Mouse (Mus musculus): Measurements from ENCODE around the gene Klre1. TPM values are rescaled to one million over a fixed set of nuclear protein-coding genes. Genes with fewer than 3 reads are reported as not detected.

The Klre1 gene
- polyA plus RNA-seq, 1 experiment from 2014 or later, result not detected

- Histone ChIP-seq H3K9ac (ENCODE audit: low read length) (no peak overlapping the region), H3K9me3 (replicated peaks; ENCODE audit: control insufficient read depth, low read length) (no peaks in the 10 kb centered on the region), H3K4me1 (ENCODE audit: control insufficient read depth, insufficient read depth, low read length) (no peaks in the 10 kb centered on the region), H3K4me2 (ENCODE audit: low read length) (no peak overlapping the region), H3K4me3 (ENCODE audit: low read depth, low read length) (no peak overlapping the region), H3K36me3 (ENCODE audit: control insufficient read depth, insufficient read depth, low read length) (no peaks in the 10 kb centered on the region), H3K27ac (ENCODE audit: low read depth, low read length) (no peak overlapping the region), H3K27me3 (replicated peaks; ENCODE audit: control insufficient read depth, insufficient read depth, low read length) (no peaks in the 10 kb centered on the region)
- DNase-seq (ENCODE audit: low spot score), result no peak
- WGBS, result 58% methylated on average over 4 of the region's 4 CpGs
- ATAC-seq, result peak; percentile 21
Measured at GRCm38 (mm10) chr6:129559641-129560027, 18.1 kb upstream of the Klre1 start.

GRCm38 (mm10) chr6:129565257-129565656 lies 12.4 kb upstream of the Klre1 start:
- DNase-seq (ENCODE audit: low spot score) (no peak), ATAC-seq (no peak)
- 76% methylated on average over 2 of the region's 2 CpGs for WGBS
- Histone ChIP-seq H3K36me3 (ENCODE audit: control insufficient read depth, insufficient read depth, low read length) (no peaks in the 10 kb centered on the region), H3K4me1 (ENCODE audit: control insufficient read depth, insufficient read depth, low read length) (no peaks in the 10 kb centered on the region), H3K27ac (ENCODE audit: low read depth, low read length) (no peak overlapping the region), H3K27me3 (replicated peaks; ENCODE audit: control insufficient read depth, insufficient read depth, low read length) (no peaks in the 10 kb centered on the region), H3K4me2 (ENCODE audit: low read length) (no peak overlapping the region), H3K9ac (ENCODE audit: low read length) (no peak overlapping the region), H3K4me3 (ENCODE audit: low read depth, low read length) (no peak overlapping the region), H3K9me3 (replicated peaks; ENCODE audit: control insufficient read depth, low read length) (no peaks in the 10 kb centered on the region)

- H3K27ac ChIP-seq (ENCODE audit: low read depth, low read length), result no peak overlapping the region
- no peak overlapping the region for H3K4me2 ChIP-seq (ENCODE audit: low read length)
- no peaks in the 10 kb centered on the region for H3K4me1 ChIP-seq (ENCODE audit: control insufficient read depth, insufficient read depth, low read length)
- ATAC-seq (no peak), DNase-seq (ENCODE audit: low spot score) (no peak)
- no peaks in the 10 kb centered on the region for H3K9me3 ChIP-seq (replicated peaks; ENCODE audit: control insufficient read depth, low read length)
- H3K4me3 ChIP-seq (ENCODE audit: low read depth, low read length), result no peak overlapping the region
- no peaks in the 10 kb centered on the region for H3K36me3 ChIP-seq (ENCODE audit: control insufficient read depth, insufficient read depth, low read length)
- 41% methylated on average over 2 of the region's 2 CpGs for WGBS
- H3K27me3 ChIP-seq (replicated peaks; ENCODE audit: control insufficient read depth, insufficient read depth, low read length), result no peaks in the 10 kb centered on the region
- no peak overlapping the region for H3K9ac ChIP-seq (ENCODE audit: low read length)
Measured at GRCm38 (mm10) chr6:129575315-129575714, 2.4 kb upstream of the Klre1 start.

GRCm38 (mm10) chr6:129581274-129581673 lies 3.6 kb downstream of the Klre1 start:
- ATAC-seq, result no peak
- Histone ChIP-seq H3K36me3 (ENCODE audit: control insufficient read depth, insufficient read depth, low read length) (no peaks in the 10 kb centered on the region), H3K27ac (ENCODE audit: low read depth, low read length) (no peak overlapping the region), H3K9ac (ENCODE audit: low read length) (no peak overlapping the region), H3K27me3 (replicated peaks; ENCODE audit: control insufficient read depth, insufficient read depth, low read length) (no peaks in the 10 kb centered on the region), H3K4me2 (ENCODE audit: low read length) (no peak overlapping the region), H3K9me3 (replicated peaks; ENCODE audit: control insufficient read depth, low read length) (no peaks in the 10 kb centered on the region), H3K4me1 (ENCODE audit: control insufficient read depth, insufficient read depth, low read length) (no peaks in the 10 kb centered on the region), H3K4me3 (ENCODE audit: low read depth, low read length) (no peak overlapping the region)
- 57% methylated on average over 4 of the region's 4 CpGs for WGBS
- no peak for DNase-seq (ENCODE audit: low spot score)

GRCm38 (mm10) chr6:129581896-129582295 lies 4.2 kb downstream of the Klre1 start:
- WGBS, result 91% methylated on average over 4 of the region's 4 CpGs
- no peak overlapping the region for H3K9ac ChIP-seq (ENCODE audit: low read length)
- DNase-seq (ENCODE audit: low spot score) (no peak), ATAC-seq (no peak)
- H3K27ac ChIP-seq (ENCODE audit: low read depth, low read length), result no peak overlapping the region
- H3K4me1 ChIP-seq (ENCODE audit: control insufficient read depth, insufficient read depth, low read length), result no peaks in the 10 kb centered on the region
- H3K4me2 ChIP-seq (ENCODE audit: low read length), result no peak overlapping the region
- H3K36me3 ChIP-seq (ENCODE audit: control insufficient read depth, insufficient read depth, low read length), result no peaks in the 10 kb centered on the region
- no peaks in the 10 kb centered on the region for H3K27me3 ChIP-seq (replicated peaks; ENCODE audit: control insufficient read depth, insufficient read depth, low read length)
- H3K9me3 ChIP-seq (replicated peaks; ENCODE audit: control insufficient read depth, low read length), result no peaks in the 10 kb centered on the region
- no peak overlapping the region for H3K4me3 ChIP-seq (ENCODE audit: low read depth, low read length)

GRCm38 (mm10) chr6:129583014-129583413 lies 5.3 kb downstream of the Klre1 start:
- Histone ChIP-seq H3K36me3 (ENCODE audit: control insufficient read depth, insufficient read depth, low read length) (no peaks in the 10 kb centered on the region), H3K4me3 (ENCODE audit: low read depth, low read length) (no peak overlapping the region), H3K4me2 (ENCODE audit: low read length) (no peak overlapping the region), H3K27me3 (replicated peaks; ENCODE audit: control insufficient read depth, insufficient read depth, low read length) (no peaks in the 10 kb centered on the region), H3K4me1 (ENCODE audit: control insufficient read depth, insufficient read depth, low read length) (no peaks in the 10 kb centered on the region), H3K9ac (ENCODE audit: low read length) (no peak overlapping the region), H3K9me3 (replicated peaks; ENCODE audit: control insufficient read depth, low read length) (no peaks in the 10 kb centered on the region), H3K27ac (ENCODE audit: low read depth, low read length) (no peak overlapping the region)
- DNase-seq (ENCODE audit: low spot score) (no peak), ATAC-seq (no peak)
- WGBS, result 81% methylated on average over 3 of the region's 3 CpGs

GRCm38 (mm10) chr6:129591508-129591907 lies 13.8 kb downstream of the Klre1 start, which contains the start of gene Klrd1:
Gene Klrd1 (plus strand): TSS chr6:129591782.
- H3K4me3 ChIP-seq (ENCODE audit: low read depth, low read length), result no peak within 1 kb of the TSS
- 87% methylated on average over 3 of the region's 3 CpGs for whole genome bisulfite sequencing
- no peak for ATAC-seq

GRCm38 (mm10) chr6:129608372-129608771 lies 30.7 kb downstream of the Klre1 start:
- Histone ChIP-seq H3K9ac (ENCODE audit: low read length) (no peak overlapping the region), H3K27ac (ENCODE audit: low read depth, low read length) (no peak overlapping the region), H3K4me1 (ENCODE audit: control insufficient read depth, insufficient read depth, low read length) (no peaks in the 10 kb centered on the region), H3K4me3 (ENCODE audit: low read depth, low read length) (no peak overlapping the region), H3K27me3 (replicated peaks; ENCODE audit: control insufficient read depth, insufficient read depth, low read length) (no peaks in the 10 kb centered on the region), H3K4me2 (ENCODE audit: low read length) (no peak overlapping the region), H3K36me3 (ENCODE audit: control insufficient read depth, insufficient read depth, low read length) (no peaks in the 10 kb centered on the region), H3K9me3 (replicated peaks; ENCODE audit: control insufficient read depth, low read length) (no peaks in the 10 kb centered on the region)
- ATAC-seq (no peak), DNase-seq (ENCODE audit: low spot score) (no peak)

More at GRCm38 (mm10) chr6:129591508-129591907, 13.8 kb downstream of the Klre1 start, which contains the start of gene Klrd1:
- H3K27me3 ChIP-seq (replicated peaks; ENCODE audit: control insufficient read depth, insufficient read depth, low read length), result no peaks in the 10 kb centered on the region
- DNase-seq (ENCODE audit: low spot score), result no peak
- H3K36me3 ChIP-seq (ENCODE audit: control insufficient read depth, insufficient read depth, low read length), result no peaks in the 10 kb centered on the region
- H3K9me3 ChIP-seq (replicated peaks; ENCODE audit: control insufficient read depth, low read length), result no peaks in the 10 kb centered on the region
- H3K9ac ChIP-seq (ENCODE audit: low read length), result no peak within 1 kb of the TSS
- H3K4me2 ChIP-seq (ENCODE audit: low read length), result no peak within 1 kb of the TSS
- no peak within 1 kb of the TSS for H3K27ac ChIP-seq (ENCODE audit: low read depth, low read length)
- H3K4me1 ChIP-seq (ENCODE audit: control insufficient read depth, insufficient read depth, low read length), result no peaks in the 10 kb centered on the region

GRCm38 (mm10) chr6:129623735-129624134 lies 46.0 kb downstream of the Klre1 start, which contains the start of gene Klrk1:
Gene Klrk1 (minus strand): TSS chr6:129623864.
- ATAC-seq, result no peak
- H3K4me3 ChIP-seq (ENCODE audit: low read depth, low read length), result no peak within 1 kb of the TSS
- no peaks in the 10 kb centered on the region for H3K9me3 ChIP-seq (replicated peaks; ENCODE audit: control insufficient read depth, low read length)
- DNase-seq (ENCODE audit: low spot score), result no peak
- no peaks in the 10 kb centered on the region for H3K27me3 ChIP-seq (replicated peaks; ENCODE audit: control insufficient read depth, insufficient read depth, low read length)
- H3K9ac ChIP-seq (ENCODE audit: low read length), result no peak within 1 kb of the TSS
- H3K36me3 ChIP-seq (ENCODE audit: control insufficient read depth, insufficient read depth, low read length), result no peaks in the 10 kb centered on the region
- H3K4me1 ChIP-seq (ENCODE audit: control insufficient read depth, insufficient read depth, low read length), result no peaks in the 10 kb centered on the region
- no peak within 1 kb of the TSS for H3K27ac ChIP-seq (ENCODE audit: low read depth, low read length)
- 85% methylated on average over 4 of the region's 4 CpGs for WGBS
- H3K4me2 ChIP-seq (ENCODE audit: low read length), result no peak within 1 kb of the TSS

All from forebrain, embryonic 14.5 days (tissue).